Mouse (Mus musculus): ENCODE data around the gene Phactr1. TPM values are rescaled to one million over a fixed set of nuclear protein-coding genes. Genes with fewer than 3 reads are reported as not detected.

Gene Phactr1
- 1 to 10 TPM; 7.2 to 7.4 TPM for total RNA-seq (2021)
- long read RNA-seq, experiment 1, partial matches to known transcripts = 1 of 7 reads
- long read RNA-seq, experiment 1, other reads (novel, unspliced or antisense) = 4 of 7 reads
- long read RNA-seq, experiment 2, partial matches to known transcripts = 1 of 4 reads
- long read RNA-seq, experiment 2, other reads (novel, unspliced or antisense) = 3 of 4 reads

DNA sequence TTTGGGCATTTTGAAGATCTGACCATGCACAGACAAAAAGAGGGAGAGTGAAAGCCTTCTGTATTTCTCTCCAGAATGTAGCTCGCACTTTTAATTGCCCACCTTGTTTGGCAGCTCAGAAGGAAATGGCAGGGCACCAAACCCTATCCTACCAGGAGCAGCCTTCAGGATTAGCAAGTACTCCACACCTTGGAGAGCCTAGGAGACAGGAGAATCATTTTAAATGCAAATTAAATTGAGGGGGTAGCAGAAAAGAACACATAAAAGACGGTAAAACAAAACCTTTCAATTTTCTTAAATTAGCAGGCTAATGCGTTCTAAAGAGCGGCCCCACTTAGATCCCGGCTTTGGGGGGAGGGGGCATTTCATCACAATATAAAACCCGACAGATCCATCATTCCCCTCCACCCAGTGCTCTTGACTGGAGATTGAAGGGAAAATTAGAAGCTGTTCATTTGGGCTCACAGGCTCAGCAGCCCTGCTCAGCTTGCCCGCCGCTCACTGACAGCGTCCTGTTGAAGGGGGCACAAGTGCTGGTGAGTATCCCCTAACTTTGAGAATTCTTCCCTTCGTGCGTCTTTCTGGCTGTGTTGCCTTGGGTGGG is at the start of gene Phactr1:
Gene Phactr1 (plus strand): TSS at position 233 of the 604 bp plus-strand sequence.
- no peak for DNase-seq
- intact Hi-C loops (cut with DNase I) = no loop called here

DNA sequence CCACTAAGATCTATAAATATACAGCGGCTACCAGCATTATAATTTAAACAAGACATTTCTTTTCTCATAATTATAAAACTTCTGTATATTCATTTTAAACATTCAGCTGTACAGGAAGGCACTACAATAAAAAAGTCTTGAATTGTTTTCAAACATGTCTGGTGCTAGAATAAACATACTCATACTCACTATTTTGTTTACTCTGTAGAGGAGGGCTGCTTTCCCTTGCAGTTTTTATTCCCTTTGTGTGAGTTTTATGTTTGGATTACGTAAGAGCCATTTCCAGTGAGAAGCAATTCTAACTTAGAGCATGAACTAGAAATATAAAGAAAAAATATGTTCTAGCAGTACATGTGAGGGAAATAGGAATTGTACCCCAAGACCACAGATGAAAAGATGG is 45.5 kb upstream of the Phactr1 start:
- no peak for DNase-seq
- intact Hi-C loops (cut with DNase I) = no loop called here

- no peak for DNase-seq
- intact Hi-C loops (cut with DNase I) = no loop called here
Observed at GRCm38 (mm10) chr13:42650228-42650627, 30.2 kb upstream of the Phactr1 start.

- DNase-seq = peak in 1 of 2 experiments; percentile 12
- intact Hi-C loops (cut with DNase I) = no loop called here
Observed at GRCm38 (mm10) chr13:42656643-42657315, 23.6 kb upstream of the Phactr1 start.

DNA sequence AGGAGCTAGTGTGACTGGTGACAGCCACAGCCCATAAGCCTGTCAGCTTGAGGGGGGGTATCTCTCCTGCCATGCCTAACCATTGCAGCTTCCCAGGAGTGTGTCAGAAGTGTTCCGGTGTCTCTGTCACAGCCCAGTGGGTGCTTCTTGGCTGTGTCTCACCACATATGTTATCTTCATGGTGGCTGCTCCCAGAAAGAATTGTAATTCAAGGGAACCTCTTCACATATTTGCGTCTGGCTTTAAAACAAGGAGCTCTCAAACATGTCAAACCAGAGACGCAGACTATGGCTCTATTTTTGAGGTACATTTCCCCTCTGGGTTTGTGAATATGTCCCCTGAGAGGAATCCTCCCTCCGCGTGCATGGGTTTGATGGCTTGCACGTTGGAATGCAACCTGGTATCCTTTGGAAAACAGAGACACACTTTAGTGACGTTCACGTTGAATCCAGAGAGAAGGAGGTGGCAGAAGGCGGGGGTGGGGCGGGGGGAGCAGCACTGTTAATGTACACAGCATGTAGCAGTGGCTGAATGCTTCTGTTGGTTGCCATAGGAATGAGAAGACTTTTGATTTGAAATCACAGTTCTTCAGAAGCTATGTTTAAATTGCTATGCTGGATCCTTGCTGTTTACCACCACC is 8.7 kb upstream of the Phactr1 start:
- intact Hi-C loops (cut with DNase I) = no loop called here
- DNase-seq = no peak

GRCm38 (mm10) chr13:42681299-42681698 is 876 bp downstream of the Phactr1 start:
- intact Hi-C loops (cut with DNase I) = no loop called here
- DNase-seq = no peak

DNA sequence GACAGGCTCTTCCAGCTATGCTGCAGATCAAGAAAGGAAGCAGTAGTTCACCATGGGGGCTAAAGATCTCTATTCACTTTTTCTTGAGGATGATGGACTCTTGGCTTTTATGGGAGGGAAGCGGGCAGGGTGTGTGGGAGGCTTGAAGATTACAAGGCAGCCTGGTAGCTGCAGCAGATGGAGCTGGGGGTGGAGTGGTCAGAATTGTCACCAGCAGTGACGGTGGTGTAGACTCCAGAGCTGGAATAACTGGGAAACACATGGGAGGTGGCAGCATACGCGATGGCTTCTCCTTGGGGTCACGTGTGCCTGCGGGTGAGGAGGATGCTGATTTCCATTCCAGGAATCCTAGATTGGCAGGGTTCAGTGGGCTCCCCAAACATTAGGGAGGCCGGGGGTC is 3.8 kb downstream of the Phactr1 start:
- no peak for DNase-seq
- intact Hi-C loops (cut with DNase I) = no loop called here

DNA sequence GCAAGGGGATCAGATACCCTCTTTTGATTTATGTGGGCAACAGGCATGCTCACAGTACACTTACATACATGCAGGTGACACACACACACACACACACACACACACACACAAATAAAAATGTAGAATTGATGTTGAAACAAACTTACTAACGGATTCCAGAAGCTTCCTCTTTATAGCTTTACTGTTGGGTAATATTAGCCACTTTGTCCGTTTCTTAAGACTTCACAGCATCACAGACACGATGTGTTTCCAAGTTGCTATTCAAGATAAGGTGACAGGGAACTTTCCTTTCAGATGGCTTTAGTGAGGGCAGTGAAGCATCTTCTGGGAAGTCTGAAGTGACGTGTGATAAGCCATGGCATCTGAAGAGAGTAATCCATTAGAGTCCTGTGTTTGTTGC is 11.8 kb downstream of the Phactr1 start:
- intact Hi-C loops (cut with DNase I) = no loop called here
- no peak for DNase-seq

DNA sequence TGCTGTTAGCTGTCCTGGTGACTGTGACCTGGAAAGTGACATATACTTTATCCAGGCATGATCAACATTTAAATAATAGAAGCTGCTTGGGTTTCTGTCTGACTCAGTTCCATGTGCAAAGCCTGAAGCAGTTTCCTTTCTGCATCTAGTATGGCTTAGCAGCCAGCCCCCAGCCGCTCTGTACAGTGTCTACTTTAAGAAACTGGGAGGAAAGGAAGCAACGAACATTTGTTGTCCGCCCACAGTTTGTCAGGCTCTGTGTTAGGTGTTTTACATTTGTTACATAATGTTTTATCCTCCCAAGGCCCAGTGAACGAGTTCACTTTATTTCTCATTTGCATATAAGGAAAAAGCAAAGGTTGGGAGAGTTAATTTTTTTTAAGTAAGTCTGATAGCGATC is 16.2 kb downstream of the Phactr1 start:
- DNase-seq = no peak
- intact Hi-C loops (cut with DNase I) = no loop called here

DNA sequence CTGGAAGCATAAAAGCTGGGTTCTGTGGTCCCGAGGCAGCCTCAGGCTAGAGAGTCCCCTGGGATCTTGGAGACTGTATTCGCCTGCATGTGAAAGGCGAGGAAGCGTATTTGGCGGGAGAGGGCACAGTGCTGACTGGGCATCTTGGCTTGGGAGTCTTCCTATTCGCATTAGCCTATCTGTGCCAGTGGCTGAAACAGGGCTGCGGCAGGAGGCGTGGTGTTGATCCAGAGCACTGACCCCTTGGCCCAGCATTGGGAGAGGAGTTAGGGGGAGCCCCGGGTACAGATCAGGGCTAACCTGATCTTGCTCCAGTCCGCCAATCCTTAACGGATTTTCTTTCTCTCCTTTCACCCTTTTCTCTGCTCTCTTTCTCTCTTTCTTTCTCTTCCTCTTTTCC is 28.7 kb downstream of the Phactr1 start:
- DNase-seq = no peak
- intact Hi-C loops (cut with DNase I) = no loop called here

DNA sequence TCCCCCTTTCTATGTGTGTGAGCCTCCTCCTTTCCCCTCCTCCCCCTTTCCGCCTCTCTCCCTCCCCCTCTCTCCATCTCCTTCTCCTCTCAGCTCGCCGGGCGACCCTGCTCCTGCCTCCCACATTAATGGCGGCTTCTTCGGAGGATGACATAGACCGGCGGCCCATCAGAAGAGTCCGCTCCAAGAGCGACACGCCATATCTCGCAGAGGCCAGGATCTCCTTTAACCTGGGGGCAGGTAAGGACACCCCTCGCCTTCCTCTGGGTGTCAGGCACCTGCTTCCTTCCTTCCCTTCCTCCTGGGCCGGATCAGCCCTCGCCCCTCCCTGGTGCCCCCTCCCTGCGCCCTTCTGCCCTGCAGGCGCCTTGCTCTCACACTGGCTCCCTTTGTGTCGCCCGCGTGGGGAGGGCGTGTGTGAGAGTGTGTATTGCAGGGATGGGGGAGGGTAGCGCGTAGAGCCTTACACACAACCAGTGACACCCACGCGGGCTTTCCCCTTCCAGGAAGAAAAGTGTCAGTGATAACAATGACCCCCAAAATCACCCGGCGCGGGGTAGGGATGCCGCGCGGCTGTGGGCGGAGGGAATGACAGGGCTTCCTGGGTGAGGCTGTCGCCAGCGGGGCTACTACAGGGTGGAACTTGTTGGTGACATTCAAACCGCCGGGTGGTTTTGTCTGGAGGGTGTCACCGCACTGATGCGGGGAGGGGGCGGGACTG is 29.3 kb downstream of the Phactr1 start:
- intact Hi-C loops (cut with DNase I) = no loop called here
- DNase-seq = no peak

DNA sequence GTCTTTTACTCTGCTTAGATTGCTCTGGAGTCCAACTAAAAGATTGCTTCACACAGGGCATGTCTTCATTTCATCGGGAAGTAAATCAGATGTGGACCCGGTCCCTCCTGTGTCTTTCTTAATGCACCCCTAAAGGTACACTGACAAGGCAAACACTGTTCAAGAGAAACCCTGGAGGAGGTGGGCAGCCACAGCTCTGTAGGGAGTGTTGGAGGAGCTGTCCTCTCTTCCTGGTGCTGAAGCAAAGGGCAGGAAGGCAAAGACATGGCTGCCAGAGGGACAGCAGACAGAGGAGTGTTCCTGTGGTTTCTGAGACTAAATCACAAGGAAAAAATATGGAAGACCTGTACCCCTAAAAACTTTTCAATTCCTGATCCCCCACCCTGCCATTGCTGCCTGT is 31.1 kb downstream of the Phactr1 start:
- DNase-seq = peak; percentile 46 to 72
- intact Hi-C loops (cut with DNase I) = no loop called here

DNA sequence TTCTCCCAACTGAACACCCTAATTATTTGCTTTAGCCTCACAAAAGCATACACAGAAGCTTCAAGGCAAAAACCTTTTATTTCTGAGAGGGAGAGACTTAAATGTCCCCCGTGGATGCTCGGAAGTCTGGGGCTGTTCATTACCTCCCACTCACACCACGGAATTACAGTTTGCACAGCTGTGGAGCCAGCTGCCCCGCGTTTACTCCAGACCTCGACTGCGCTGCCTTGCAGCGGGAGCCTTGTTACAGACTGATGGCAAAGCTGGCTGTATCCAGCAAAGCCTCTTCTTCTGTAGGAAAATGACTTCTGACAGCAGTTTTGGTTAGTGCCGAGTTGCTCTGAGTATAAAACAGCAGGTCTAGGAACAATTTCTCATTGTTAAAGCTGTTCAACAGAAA is 39.0 kb downstream of the Phactr1 start:
- no peak for DNase-seq
- intact Hi-C loops (cut with DNase I) = no loop called here

DNA sequence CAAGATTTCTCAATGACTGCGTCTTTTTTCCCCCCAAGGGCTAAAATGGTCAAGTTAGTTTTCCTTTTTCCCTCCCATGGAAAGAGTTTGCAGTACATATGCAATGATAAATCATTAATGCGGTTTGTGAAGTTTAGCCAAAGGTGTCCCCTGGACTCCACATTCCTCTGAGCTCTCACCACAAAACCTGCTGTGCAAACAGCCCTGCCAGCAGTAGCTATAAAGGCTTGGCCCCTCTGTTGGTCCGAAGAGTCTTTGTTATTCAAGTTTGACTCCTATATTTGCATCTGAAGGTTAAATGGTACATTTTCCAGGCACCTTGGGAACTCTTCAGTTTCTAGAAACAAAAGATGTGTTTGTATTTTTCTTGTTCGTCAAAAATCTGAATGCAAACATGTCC is 39.7 kb downstream of the Phactr1 start:
- no peak for DNase-seq
- intact Hi-C loops (cut with DNase I) = no loop called here

DNA sequence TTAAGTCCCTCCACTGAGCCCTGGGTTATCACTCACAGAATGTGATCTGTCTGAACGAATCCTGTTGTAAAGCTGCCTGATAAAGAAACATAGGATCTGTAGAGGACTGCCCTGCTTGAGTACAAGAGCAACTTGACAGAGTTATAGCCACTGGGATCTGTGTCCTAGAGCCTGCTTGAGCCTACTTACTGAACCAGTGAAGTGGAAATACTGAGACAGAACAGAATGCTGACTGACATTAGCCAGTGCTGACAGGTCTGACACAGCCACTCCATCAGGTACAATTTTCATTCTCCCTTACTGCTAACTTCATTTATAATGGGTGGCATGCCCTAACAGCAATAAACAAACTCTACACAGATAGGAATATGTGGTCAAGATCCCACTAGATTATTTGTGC is 40.2 kb downstream of the Phactr1 start:
- DNase-seq = no peak
- intact Hi-C loops (cut with DNase I) = no loop called here

- intact Hi-C loops (cut with DNase I) = no loop called here
- no peak for DNase-seq
Observed at GRCm38 (mm10) chr13:42724011-42724410, 43.6 kb downstream of the Phactr1 start.

GRCm38 (mm10) chr13:42725709-42726231 is 45.3 kb downstream of the Phactr1 start:
- peak in 1 of 2 experiments; percentile 7 for DNase-seq
- intact Hi-C loops (cut with DNase I) = no loop called here

- intact Hi-C loops (cut with DNase I) = no loop called here
Observed at GRCm38 (mm10) chr13:42737486-42737885, 57.1 kb downstream of the Phactr1 start.

GRCm38 (mm10) chr13:42738152-42738551 is 57.7 kb downstream of the Phactr1 start:
- intact Hi-C loops (cut with DNase I) = no loop called here
- no peak for DNase-seq

More at GRCm38 (mm10) chr13:42737486-42737885, 57.1 kb downstream of the Phactr1 start:
- no peak for DNase-seq

- intact Hi-C loops (cut with DNase I) = no loop called here
- no peak for DNase-seq
Observed at GRCm38 (mm10) chr13:42742226-42742625, 61.8 kb downstream of the Phactr1 start.

DNA sequence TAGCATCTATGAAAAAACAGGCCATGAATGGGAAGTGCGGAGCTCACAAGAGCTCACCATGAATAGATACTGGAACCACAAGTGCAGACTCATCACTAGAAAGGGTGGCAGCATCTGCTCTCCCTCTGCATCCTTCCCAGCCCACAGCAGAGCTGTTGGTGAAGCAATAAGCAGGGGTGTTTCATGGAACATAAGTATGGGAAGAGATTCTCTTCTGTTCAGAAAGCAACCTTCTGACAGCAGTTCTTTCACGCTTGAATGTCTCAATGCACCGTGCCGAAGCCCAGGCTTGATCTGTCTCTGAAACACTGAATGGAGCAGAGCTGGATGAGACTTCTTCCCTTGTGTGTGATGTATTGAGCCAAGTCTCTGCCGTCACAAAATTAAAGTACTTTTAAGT is 64.0 kb downstream of the Phactr1 start:
- intact Hi-C loops (cut with DNase I) = no loop called here
- DNase-seq = no peak
